Mouse (Mus musculus): Measurements from ENCODE around the gene Lhx4. TPM values are rescaled to one million over a fixed set of nuclear protein-coding genes. Genes with fewer than 3 reads are reported as not detected.

Gene Lhx4
- total RNA-seq, 1 experiment = 0.13 TPM

DNA sequence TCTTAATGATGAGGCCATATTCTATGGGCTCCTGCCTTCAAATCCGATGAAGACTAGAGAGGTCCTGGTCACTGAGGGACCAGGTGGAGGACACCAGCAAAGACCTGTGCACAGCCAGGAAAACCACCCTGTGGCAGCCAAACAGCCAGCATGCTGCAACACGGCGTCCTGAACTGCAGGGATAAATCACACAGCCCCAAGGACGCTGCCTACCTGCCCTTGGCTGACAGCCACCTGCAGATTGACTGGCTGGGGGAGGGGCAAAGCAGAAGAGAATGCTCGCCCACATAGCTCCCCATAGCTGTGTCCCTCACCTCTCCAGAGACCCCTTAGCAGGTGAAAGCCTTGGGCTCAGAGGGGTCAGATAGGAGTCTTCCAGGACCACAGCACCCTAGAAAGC lies 31.5 kb downstream of the Lhx4 start:
- in situ Hi-C loops (cut with MboI; ENCODE audit: low sequenced_read_pairs in 2 of 2, unreplicated experiment in 2 of 2) = no loop called here

GRCm38 (mm10) chr1:155718851-155719250 lies 32.6 kb downstream of the Lhx4 start:
- in situ Hi-C loops (cut with MboI; ENCODE audit: low sequenced_read_pairs in 2 of 2, unreplicated experiment in 2 of 2) = no loop called here
- Histone ChIP-seq H3K27ac (ENCODE audit: insufficient read depth, low read depth, low read length, poor library complexity, severe bottlenecking) (no peak overlapping the region), H3K4me3 (ENCODE audit: insufficient read depth in 1 of 2, low read depth in 1 of 2, low read length in 2 of 2, poor library complexity in 1 of 2, severe bottlenecking in 1 of 2) (no peak overlapping the region), H3K36me3 (ENCODE audit: control insufficient read depth, insufficient read depth, low read length, poor library complexity, severe bottlenecking) (no peaks in the 10 kb centered on the region), H3K9ac (ENCODE audit: insufficient read depth, low read depth, low read length, poor library complexity, severe bottlenecking) (no peak overlapping the region), H3K4me1 (ENCODE audit: control insufficient read depth in 2 of 2, insufficient read depth in 2 of 2, low read length in 2 of 2, poor library complexity in 1 of 2) (no peaks in the 10 kb centered on the region), H3K9me3 (ENCODE audit: control insufficient read depth, insufficient read depth, low read depth, low read length) (no peaks in the 10 kb centered on the region)
- no peak for DNase-seq (ENCODE audit: low read depth, low spot score)
- no peak for TF ChIP-seq MAFK (IDR thresholded peaks at IDR 0.05; ENCODE audit: insufficient read depth, low read depth, low read length)
- no peak for TF ChIP-seq ZC3H11A (IDR thresholded peaks at IDR 0.05; ENCODE audit: borderline replicate concordance, low read depth, low read length)
- TF ChIP-seq HCFC1 (IDR thresholded peaks at IDR 0.05; ENCODE audit: borderline replicate concordance, insufficient read depth, low read length) = no peak
- no peak for TF ChIP-seq CHD2 (IDR thresholded peaks at IDR 0.05; ENCODE audit: low read depth, low read length)
- TF ChIP-seq ZNF384 (IDR thresholded peaks at IDR 0.05; ENCODE audit: low read depth, low read length) = no peak

More for the DNA sequence above, 31.5 kb downstream of the Lhx4 start:
- Histone ChIP-seq H3K9ac (ENCODE audit: insufficient read depth, low read depth, low read length, poor library complexity, severe bottlenecking) (no peak overlapping the region), H3K36me3 (ENCODE audit: control insufficient read depth, insufficient read depth, low read length, poor library complexity, severe bottlenecking) (no peaks in the 10 kb centered on the region), H3K9me3 (ENCODE audit: control insufficient read depth, insufficient read depth, low read depth, low read length) (no peaks in the 10 kb centered on the region), H3K27ac (ENCODE audit: insufficient read depth, low read depth, low read length, poor library complexity, severe bottlenecking) (no peak overlapping the region), H3K4me3 (ENCODE audit: insufficient read depth in 1 of 2, low read depth in 1 of 2, low read length in 2 of 2, poor library complexity in 1 of 2, severe bottlenecking in 1 of 2) (no peak overlapping the region), H3K4me1 (ENCODE audit: control insufficient read depth in 2 of 2, insufficient read depth in 2 of 2, low read length in 2 of 2, poor library complexity in 1 of 2) (no peaks in the 10 kb centered on the region)
- DNase-seq (ENCODE audit: low read depth, low spot score) = no peak
- TF ChIP-seq MAFK (IDR thresholded peaks at IDR 0.05; ENCODE audit: insufficient read depth, low read depth, low read length) (no peak), HCFC1 (IDR thresholded peaks at IDR 0.05; ENCODE audit: borderline replicate concordance, insufficient read depth, low read length) (no peak), CHD2 (IDR thresholded peaks at IDR 0.05; ENCODE audit: low read depth, low read length) (no peak), ZC3H11A (IDR thresholded peaks at IDR 0.05; ENCODE audit: borderline replicate concordance, low read depth, low read length) (no peak), ZNF384 (IDR thresholded peaks at IDR 0.05; ENCODE audit: low read depth, low read length) (no peak)

DNA sequence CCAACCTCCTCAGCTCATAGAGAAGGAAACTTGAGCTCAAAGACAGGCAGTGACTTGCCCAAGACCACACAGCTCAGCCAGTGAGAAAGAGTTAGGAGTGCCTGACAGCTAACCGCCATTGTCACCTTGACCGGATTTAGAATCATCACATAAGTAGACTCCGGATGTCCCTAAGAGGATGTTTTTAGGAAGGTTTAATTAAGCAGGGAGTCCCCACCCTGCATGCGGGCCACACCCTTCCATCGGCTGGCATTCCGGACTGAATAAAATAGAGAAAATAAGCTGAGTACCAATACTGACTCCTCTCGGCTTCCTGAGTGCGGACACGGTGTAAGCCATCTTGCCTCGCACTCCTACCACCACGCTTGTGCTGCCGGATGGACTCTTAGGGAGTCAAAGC lies 34.2 kb downstream of the Lhx4 start:
- H3K9ac ChIP-seq (ENCODE audit: insufficient read depth, low read depth, low read length, poor library complexity, severe bottlenecking) = no peak overlapping the region
- no peaks in the 10 kb centered on the region for H3K4me1 ChIP-seq (ENCODE audit: control insufficient read depth in 2 of 2, insufficient read depth in 2 of 2, low read length in 2 of 2, poor library complexity in 1 of 2)
- H3K9me3 ChIP-seq (ENCODE audit: control insufficient read depth, insufficient read depth, low read depth, low read length) = no peaks in the 10 kb centered on the region
- no peak overlapping the region for H3K27ac ChIP-seq (ENCODE audit: insufficient read depth, low read depth, low read length, poor library complexity, severe bottlenecking)
- DNase-seq (ENCODE audit: low read depth, low spot score) = no peak
- no peak overlapping the region for H3K4me3 ChIP-seq (ENCODE audit: insufficient read depth in 1 of 2, low read depth in 1 of 2, low read length in 2 of 2, poor library complexity in 1 of 2, severe bottlenecking in 1 of 2)
- TF ChIP-seq MAFK (IDR thresholded peaks at IDR 0.05; ENCODE audit: insufficient read depth, low read depth, low read length) (no peak), ZNF384 (IDR thresholded peaks at IDR 0.05; ENCODE audit: low read depth, low read length) (no peak), HCFC1 (IDR thresholded peaks at IDR 0.05; ENCODE audit: borderline replicate concordance, insufficient read depth, low read length) (no peak), CHD2 (IDR thresholded peaks at IDR 0.05; ENCODE audit: low read depth, low read length) (no peak), ZC3H11A (IDR thresholded peaks at IDR 0.05; ENCODE audit: borderline replicate concordance, low read depth, low read length) (no peak)
- in situ Hi-C loops (cut with MboI; ENCODE audit: low sequenced_read_pairs in 2 of 2, unreplicated experiment in 2 of 2) = no loop called here
- no peaks in the 10 kb centered on the region for H3K36me3 ChIP-seq (ENCODE audit: control insufficient read depth, insufficient read depth, low read length, poor library complexity, severe bottlenecking)

DNA sequence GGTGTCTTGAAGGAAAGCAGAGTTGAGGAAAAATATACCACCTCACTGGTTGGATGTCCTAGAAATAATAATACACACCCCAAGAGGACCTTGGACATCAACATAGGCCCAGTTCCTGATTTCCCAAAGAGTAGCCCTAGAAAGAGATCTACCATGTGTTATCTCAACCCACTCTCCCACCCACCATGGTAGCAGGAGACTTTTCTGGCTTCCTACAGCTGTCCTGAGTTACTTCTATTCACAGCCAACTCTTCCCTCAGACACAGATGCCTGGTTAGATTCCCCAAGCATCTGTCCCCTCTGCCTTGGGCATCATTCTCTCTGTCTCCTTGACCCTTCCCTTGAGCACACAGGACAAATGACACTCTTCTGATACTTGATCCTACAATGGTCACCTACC lies 36.1 kb downstream of the Lhx4 start:
- no peak overlapping the region for H3K9ac ChIP-seq (ENCODE audit: insufficient read depth, low read depth, low read length, poor library complexity, severe bottlenecking)
- DNase-seq (ENCODE audit: low read depth, low spot score) = no peak
- no peak overlapping the region for H3K27ac ChIP-seq (ENCODE audit: insufficient read depth, low read depth, low read length, poor library complexity, severe bottlenecking)
- no peak for TF ChIP-seq ZC3H11A (IDR thresholded peaks at IDR 0.05; ENCODE audit: borderline replicate concordance, low read depth, low read length)
- no peak for TF ChIP-seq MAFK (IDR thresholded peaks at IDR 0.05; ENCODE audit: insufficient read depth, low read depth, low read length)
- no peak for TF ChIP-seq CHD2 (IDR thresholded peaks at IDR 0.05; ENCODE audit: low read depth, low read length)
- no peak for TF ChIP-seq HCFC1 (IDR thresholded peaks at IDR 0.05; ENCODE audit: borderline replicate concordance, insufficient read depth, low read length)
- no peak for TF ChIP-seq ZNF384 (IDR thresholded peaks at IDR 0.05; ENCODE audit: low read depth, low read length)
- in situ Hi-C loops (cut with MboI; ENCODE audit: low sequenced_read_pairs in 2 of 2, unreplicated experiment in 2 of 2) = no loop called here
- H3K4me3 ChIP-seq (ENCODE audit: insufficient read depth in 1 of 2, low read depth in 1 of 2, low read length in 2 of 2, poor library complexity in 1 of 2, severe bottlenecking in 1 of 2) = no peak overlapping the region
- no peaks in the 10 kb centered on the region for H3K9me3 ChIP-seq (ENCODE audit: control insufficient read depth, insufficient read depth, low read depth, low read length)
- H3K4me1 ChIP-seq (ENCODE audit: control insufficient read depth in 2 of 2, insufficient read depth in 2 of 2, low read length in 2 of 2, poor library complexity in 1 of 2) = no peaks in the 10 kb centered on the region
- no peaks in the 10 kb centered on the region for H3K36me3 ChIP-seq (ENCODE audit: control insufficient read depth, insufficient read depth, low read length, poor library complexity, severe bottlenecking)

DNA sequence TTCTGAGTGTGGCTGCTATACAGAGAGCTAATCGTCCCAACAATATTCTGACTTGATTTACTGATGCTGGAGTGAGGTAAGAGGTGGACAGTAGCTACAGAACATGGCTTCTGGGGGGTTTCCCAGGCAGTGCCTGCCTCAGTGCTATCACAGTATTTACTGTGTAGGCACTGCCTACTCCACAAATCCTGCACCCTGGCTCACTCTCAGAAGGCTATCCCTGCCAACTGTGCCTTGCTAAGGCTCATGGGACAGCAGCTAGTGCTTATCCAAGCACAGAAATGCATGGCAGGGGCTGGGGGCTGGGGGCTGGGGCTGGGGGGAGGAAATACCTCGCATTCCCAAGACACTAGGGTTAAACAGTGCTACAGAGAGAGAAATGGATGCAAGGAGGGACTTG lies 38.2 kb downstream of the Lhx4 start:
- no peaks in the 10 kb centered on the region for H3K4me1 ChIP-seq (ENCODE audit: control insufficient read depth in 2 of 2, insufficient read depth in 2 of 2, low read length in 2 of 2, poor library complexity in 1 of 2)
- no peak for TF ChIP-seq HCFC1 (IDR thresholded peaks at IDR 0.05; ENCODE audit: borderline replicate concordance, insufficient read depth, low read length)
- H3K4me3 ChIP-seq (ENCODE audit: insufficient read depth in 1 of 2, low read depth in 1 of 2, low read length in 2 of 2, poor library complexity in 1 of 2, severe bottlenecking in 1 of 2) = no peak overlapping the region
- H3K9me3 ChIP-seq (ENCODE audit: control insufficient read depth, insufficient read depth, low read depth, low read length) = no peaks in the 10 kb centered on the region
- H3K36me3 ChIP-seq (ENCODE audit: control insufficient read depth, insufficient read depth, low read length, poor library complexity, severe bottlenecking) = no peaks in the 10 kb centered on the region
- in situ Hi-C loops (cut with MboI; ENCODE audit: low sequenced_read_pairs in 2 of 2, unreplicated experiment in 2 of 2) = no loop called here
- no peak overlapping the region for H3K9ac ChIP-seq (ENCODE audit: insufficient read depth, low read depth, low read length, poor library complexity, severe bottlenecking)
- no peak for DNase-seq (ENCODE audit: low read depth, low spot score)
- H3K27ac ChIP-seq (ENCODE audit: insufficient read depth, low read depth, low read length, poor library complexity, severe bottlenecking) = no peak overlapping the region
